Mouse (Mus musculus) retina, postnatal 7 days (tissue): ENCODE data around the gene Olfr1136.

ENCODE experiments used
- DNase-seq: peaks from one replicate; pipeline ENCODE4 v3.0.0-alpha.2; 2012; ENCODE audit warnings: low read depth, low spot score

Gene Olfr1136

DNA sequence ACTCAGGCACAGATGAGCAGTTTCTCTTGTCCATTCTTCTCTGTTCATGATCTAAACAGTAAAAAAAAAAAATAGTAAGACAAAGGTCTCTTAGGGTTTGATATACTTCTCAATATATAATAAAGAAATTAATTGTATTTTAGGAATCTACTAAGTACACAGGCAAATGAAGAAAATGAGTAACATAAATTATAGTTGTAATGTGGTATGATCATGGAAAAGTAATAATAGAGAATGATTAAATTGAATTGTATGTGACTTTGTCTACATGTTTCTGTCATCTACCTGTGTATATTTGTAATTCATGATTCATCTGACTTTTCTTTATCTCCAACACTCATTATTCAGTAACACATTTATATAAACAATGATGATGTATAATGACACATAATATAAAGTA is at the start of gene Olfr1136:
TSS of gene Olfr1136 (minus strand) at position 101 of the 400 bp plus-strand sequence.
- DNase-seq: no peak

DNA sequence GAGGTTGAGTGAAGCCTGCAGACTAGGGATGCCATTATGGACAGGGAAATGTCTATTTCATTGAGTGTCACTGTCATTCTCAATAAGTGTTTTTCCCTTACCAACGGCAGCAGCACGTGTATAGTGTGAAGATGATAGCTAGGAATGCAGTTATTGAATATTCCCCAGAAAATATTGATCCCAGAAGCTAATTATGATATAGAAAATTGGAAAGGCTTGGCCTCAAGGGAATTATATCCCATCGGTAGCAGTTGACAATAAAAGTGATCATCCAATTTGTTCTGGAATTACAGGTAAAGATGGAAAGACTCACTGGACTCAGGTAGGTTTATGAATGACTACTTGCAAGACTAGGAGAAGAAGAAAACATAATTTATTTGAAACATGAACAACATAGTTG is 49.7 kb upstream of the Olfr1136 start, which contains the start of gene Olfr1140:
TSS of gene Olfr1140 (plus strand) at position 301 of the 400 bp plus-strand sequence.
- DNase-seq: no peak

DNA sequence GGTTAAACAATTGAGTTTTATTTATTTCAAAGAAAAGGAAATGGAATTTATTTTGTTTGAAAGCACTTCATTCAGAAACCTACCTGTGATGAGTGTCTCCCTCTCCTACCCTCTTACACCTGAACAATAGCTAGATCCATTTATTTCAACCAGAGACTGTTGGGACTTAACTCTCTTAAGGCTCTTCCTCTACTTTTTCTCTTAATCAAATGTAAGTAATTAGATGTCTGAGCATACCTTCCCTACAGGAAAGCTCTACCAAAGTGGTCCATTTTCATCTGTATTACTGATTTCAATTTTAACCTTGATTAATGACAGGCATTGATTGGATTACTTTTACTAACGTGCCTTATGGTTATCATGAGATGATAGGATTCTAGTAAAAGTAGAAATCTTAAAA is 46.1 kb upstream of the Olfr1136 start, which contains the start of gene Olfr1138:
TSS of gene Olfr1138 (minus strand) at position 101 of the 400 bp plus-strand sequence.
- no peak for DNase-seq

DNA sequence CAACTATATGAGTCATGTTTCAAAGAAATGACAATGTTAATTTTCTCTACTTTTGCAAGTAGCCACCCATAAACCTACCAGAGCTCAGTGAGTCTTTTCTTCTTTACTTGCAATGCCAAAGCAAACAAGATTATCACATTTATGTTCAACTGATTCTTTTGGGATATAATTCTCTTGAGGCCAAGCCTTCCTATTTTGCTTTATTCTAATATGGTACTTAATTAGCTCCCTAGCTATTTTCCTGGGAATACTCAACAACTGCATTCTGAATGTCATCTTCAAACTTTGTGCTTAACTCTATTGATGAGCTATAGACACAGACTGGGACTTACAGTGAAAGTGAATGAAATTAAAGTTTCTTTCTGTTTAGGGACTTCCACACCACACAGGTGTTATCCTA is 19.3 kb upstream of the Olfr1136 start, which contains the start of gene Olfr1137:
TSS of gene Olfr1137 (minus strand) at position 101 of the 400 bp plus-strand sequence.
- no peak for DNase-seq

DNA sequence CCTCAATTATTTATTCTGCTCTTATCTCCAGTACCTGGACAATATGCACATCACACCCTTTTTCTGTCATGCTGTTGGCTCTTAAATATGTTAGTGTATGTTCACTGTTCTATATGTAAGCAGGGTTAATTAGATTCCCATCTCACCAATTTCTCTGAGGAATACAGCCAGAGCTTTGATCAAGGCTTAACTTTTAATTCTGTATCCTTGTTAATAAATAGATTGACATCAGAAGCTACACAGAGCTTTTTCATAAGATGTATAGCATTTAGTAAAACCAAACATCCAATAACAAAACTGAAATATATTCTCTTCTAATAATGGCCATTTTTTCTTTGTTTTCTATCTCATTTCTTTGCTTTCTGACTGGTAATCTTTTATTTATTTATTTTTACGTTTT is 20.2 kb downstream of the Olfr1136 start, which contains the start of gene Olfr1135:
TSS of gene Olfr1135 (minus strand) at position 101 of the 400 bp plus-strand sequence.
- no peak for DNase-seq

DNA sequence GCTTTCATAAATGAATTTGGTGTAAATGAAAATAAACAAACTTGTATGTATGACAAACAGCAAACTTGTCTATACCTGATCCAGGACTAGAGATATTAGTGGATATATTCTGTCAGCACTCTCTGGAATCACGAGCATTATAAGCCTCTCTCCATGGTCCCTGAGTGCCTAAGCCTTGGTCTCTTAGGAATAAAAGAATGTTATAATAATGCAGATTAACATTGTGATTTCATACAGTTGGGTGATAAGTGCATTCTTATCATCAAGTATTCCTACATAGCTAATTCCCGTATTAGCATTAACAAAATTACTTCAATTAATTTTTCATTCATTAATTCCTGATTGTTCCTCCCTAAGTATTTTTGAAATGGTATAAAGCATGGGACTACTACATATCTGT is 35.4 kb downstream of the Olfr1136 start, which contains the start of gene Olfr1134:
TSS of gene Olfr1134 (minus strand) at position 101 of the 400 bp plus-strand sequence.
- DNase-seq: no peak

DNA sequence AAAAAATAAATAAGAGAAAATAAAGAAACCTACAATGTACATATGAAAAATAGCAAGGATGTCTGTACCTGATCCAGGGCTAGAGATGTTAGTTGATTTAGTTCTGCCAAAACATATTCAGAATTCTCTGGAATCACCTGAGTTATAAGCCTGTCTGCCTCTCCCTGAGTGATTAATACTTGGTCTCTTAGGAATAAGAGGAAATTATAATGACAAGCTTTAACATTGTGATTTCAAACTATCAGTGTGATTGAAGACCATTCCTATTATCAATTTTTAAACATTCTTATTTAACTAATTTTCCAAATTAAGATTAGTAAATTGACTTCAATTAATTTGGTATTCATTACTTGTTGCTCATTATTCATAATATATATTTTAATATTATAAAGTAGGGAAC is 46.5 kb downstream of the Olfr1136 start, which contains the start of gene Olfr1133:
TSS of gene Olfr1133 (minus strand) at position 101 of the 400 bp plus-strand sequence.
- no peak for DNase-seq
